Mouse (Mus musculus) adrenal gland, postnatal 14 days (tissue): Measurements from ENCODE around the gene Gabbr2. TPM values are rescaled to one million over a fixed set of nuclear protein-coding genes. Genes with fewer than 3 reads are reported as not detected.

Experiments
- DNase-seq: peaks from one replicate; pipeline ENCODE4 v3.0.0; 2021; ENCODE audit warnings: mixed read lengths
- total RNA-seq: library from RNA; stranded (reverse); gene quantifications from 2 replicates; pipeline ENCODE4 v1.2.3, GENCODE M21; 2021

Gabbr2 gene
- total RNA-seq, 1 experiment from 2014 or later: 0.74 TPM

- no peak for DNase-seq
Observed at GRCm38 (mm10) chr4:46710018-46710417, 281.7 kb downstream of the Gabbr2 start.

- DNase-seq: no peak
Observed at GRCm38 (mm10) chr4:46709492-46709891, 282.2 kb downstream of the Gabbr2 start.

- no peak for DNase-seq
Observed at GRCm38 (mm10) chr4:46705739-46706138, 285.9 kb downstream of the Gabbr2 start.

GRCm38 (mm10) chr4:46703146-46703545 lies 288.5 kb downstream of the Gabbr2 start:
- DNase-seq: no peak

- DNase-seq: no peak
Observed at GRCm38 (mm10) chr4:46700223-46700651, 291.4 kb downstream of the Gabbr2 start.

- no peak for DNase-seq
Observed at GRCm38 (mm10) chr4:46696467-46696866, 295.2 kb downstream of the Gabbr2 start.

GRCm38 (mm10) chr4:46690565-46690964 lies 301.1 kb downstream of the Gabbr2 start:
- DNase-seq: no peak

GRCm38 (mm10) chr4:46690023-46690420 lies 301.7 kb downstream of the Gabbr2 start:
- no peak for DNase-seq

GRCm38 (mm10) chr4:46689397-46690022 lies 302.2 kb downstream of the Gabbr2 start:
- peak; percentile 73 for DNase-seq

GRCm38 (mm10) chr4:46688213-46688832 lies 303.4 kb downstream of the Gabbr2 start:
- no peak for DNase-seq

- DNase-seq: peak; percentile 16
Observed at GRCm38 (mm10) chr4:46684160-46684559, 307.5 kb downstream of the Gabbr2 start.

GRCm38 (mm10) chr4:46676646-46677045 lies 315.0 kb downstream of the Gabbr2 start:
- DNase-seq: no peak

- DNase-seq: no peak
Observed at GRCm38 (mm10) chr4:46675992-46676391, 315.7 kb downstream of the Gabbr2 start.

GRCm38 (mm10) chr4:46675272-46675785 lies 316.3 kb downstream of the Gabbr2 start:
- DNase-seq: no peak

GRCm38 (mm10) chr4:46668620-46669019 lies 323.1 kb downstream of the Gabbr2 start:
- no peak for DNase-seq

- no peak for DNase-seq
Observed at GRCm38 (mm10) chr4:46666420-46666819, 325.3 kb downstream of the Gabbr2 start.

GRCm38 (mm10) chr4:46665371-46665774 lies 326.3 kb downstream of the Gabbr2 start:
- peak; percentile 48 for DNase-seq

GRCm38 (mm10) chr4:46664123-46665009 lies 327.3 kb downstream of the Gabbr2 start:
- DNase-seq: peak; percentile 85

- no peak for DNase-seq
Observed at GRCm38 (mm10) chr4:46661433-46661832, 330.2 kb downstream of the Gabbr2 start.

GRCm38 (mm10) chr4:46658946-46659345 lies 332.7 kb downstream of the Gabbr2 start:
- DNase-seq: no peak

- DNase-seq: peak; percentile 80
Observed at GRCm38 (mm10) chr4:46657116-46657515, 334.6 kb downstream of the Gabbr2 start.

GRCm38 (mm10) chr4:46655956-46656355 lies 335.7 kb downstream of the Gabbr2 start:
- no peak for DNase-seq

GRCm38 (mm10) chr4:46655298-46655697 lies 336.4 kb downstream of the Gabbr2 start:
- no peak for DNase-seq
